Mouse (Mus musculus): ENCODE measurements around the gene Rcc2. TPM values are rescaled to one million over a fixed set of nuclear protein-coding genes. Genes with fewer than 3 reads are reported as not detected.

The Rcc2 gene
- polyA plus RNA-seq, 1 experiment from 2014 or later, result 74.5 TPM

- WGBS, result 24% methylated on average over 4 of the region's 4 CpGs
- no peak overlapping the region for H3K9ac ChIP-seq (ENCODE audit: low read depth, low read length)
- H3K4me3 ChIP-seq (ENCODE audit: low read depth, low read length), result no peak overlapping the region
- H3K27me3 ChIP-seq (replicated peaks; ENCODE audit: control insufficient read depth, insufficient read depth, low read length), result peaks cover 10% of the 10 kb centered on the region; the same call in 1 of the 2 replicates
- no peaks in the 10 kb centered on the region for H3K4me1 ChIP-seq (replicated peaks; ENCODE audit: control insufficient read depth, insufficient read depth, low read length)
- H3K4me2 ChIP-seq, result no peak overlapping the region
- H3K9me3 ChIP-seq (ENCODE audit: control insufficient read depth, low read length), result no peaks in the 10 kb centered on the region
- DNase-seq (ENCODE audit: low spot score) (no peak), ATAC-seq (replicated peaks; ENCODE audit: low FRiP score) (no peak)
- no peak overlapping the region for H3K27ac ChIP-seq (ENCODE audit: low read depth, low read length)
- H3K36me3 ChIP-seq (ENCODE audit: control insufficient read depth, insufficient read depth, low read length), result no peaks in the 10 kb centered on the region
These were observed 42.7 kb downstream of the Rcc2 start for GRCm38 (mm10) chr4:140743086-140743485.

- H3K9ac ChIP-seq (ENCODE audit: low read depth, low read length), result no peak overlapping the region
- no peak overlapping the region for H3K27ac ChIP-seq (ENCODE audit: low read depth, low read length)
- no peaks in the 10 kb centered on the region for H3K4me1 ChIP-seq (replicated peaks; ENCODE audit: control insufficient read depth, insufficient read depth, low read length)
- WGBS, result 14% methylated on average over 3 of the region's 3 CpGs
- H3K36me3 ChIP-seq (ENCODE audit: control insufficient read depth, insufficient read depth, low read length), result no peaks in the 10 kb centered on the region
- H3K4me2 ChIP-seq, result no peak overlapping the region
- H3K9me3 ChIP-seq (ENCODE audit: control insufficient read depth, low read length), result no peaks in the 10 kb centered on the region
- no peak for DNase-seq (ENCODE audit: low spot score)
- H3K27me3 ChIP-seq (replicated peaks; ENCODE audit: control insufficient read depth, insufficient read depth, low read length), result peaks cover 11% of the 10 kb centered on the region; the same call in 1 of the 2 replicates
- H3K4me3 ChIP-seq (ENCODE audit: low read depth, low read length), result no peak overlapping the region
- peak; percentile 54; the same call in 1 of the 2 replicates for ATAC-seq (replicated peaks; ENCODE audit: low FRiP score)
These were observed 44.3 kb downstream of the Rcc2 start for GRCm38 (mm10) chr4:140744654-140745053.

GRCm38 (mm10) chr4:140747978-140748377 lies 47.6 kb downstream of the Rcc2 start:
- H3K27me3 ChIP-seq (replicated peaks; ENCODE audit: control insufficient read depth, insufficient read depth, low read length), result peaks cover 11% of the 10 kb centered on the region; the same call in 1 of the 2 replicates
- H3K9me3 ChIP-seq (ENCODE audit: control insufficient read depth, low read length), result no peaks in the 10 kb centered on the region
- H3K27ac ChIP-seq (ENCODE audit: low read depth, low read length), result no peak overlapping the region
- H3K9ac ChIP-seq (ENCODE audit: low read depth, low read length), result no peak overlapping the region
- no peak overlapping the region for H3K4me3 ChIP-seq (ENCODE audit: low read depth, low read length)
- no peaks in the 10 kb centered on the region for H3K36me3 ChIP-seq (ENCODE audit: control insufficient read depth, insufficient read depth, low read length)
- no peaks in the 10 kb centered on the region for H3K4me1 ChIP-seq (replicated peaks; ENCODE audit: control insufficient read depth, insufficient read depth, low read length)
- no peak overlapping the region for H3K4me2 ChIP-seq
- WGBS, result 21% methylated on average over 12 of the region's 12 CpGs
- ATAC-seq (replicated peaks; ENCODE audit: low FRiP score) (no peak), DNase-seq (ENCODE audit: low spot score) (no peak)

GRCm38 (mm10) chr4:140750328-140750727 lies 50.0 kb downstream of the Rcc2 start:
- H3K9ac ChIP-seq (ENCODE audit: low read depth, low read length), result no peak overlapping the region
- H3K27me3 ChIP-seq (replicated peaks; ENCODE audit: control insufficient read depth, insufficient read depth, low read length), result peaks cover 11% of the 10 kb centered on the region; the same call in 1 of the 2 replicates
- ATAC-seq (replicated peaks; ENCODE audit: low FRiP score) (no peak; the same call in 1 of the 2 replicates), DNase-seq (ENCODE audit: low spot score) (peak; percentile 44)
- H3K4me1 ChIP-seq (replicated peaks; ENCODE audit: control insufficient read depth, insufficient read depth, low read length), result no peaks in the 10 kb centered on the region
- no peaks in the 10 kb centered on the region for H3K9me3 ChIP-seq (ENCODE audit: control insufficient read depth, low read length)
- no peak overlapping the region for H3K27ac ChIP-seq (ENCODE audit: low read depth, low read length)
- no peak overlapping the region; the same call in 1 of the 2 replicates for H3K4me3 ChIP-seq (ENCODE audit: low read depth, low read length)
- no peaks in the 10 kb centered on the region for H3K36me3 ChIP-seq (ENCODE audit: control insufficient read depth, insufficient read depth, low read length)
- WGBS, result 10% methylated on average over 19 of the region's 19 CpGs
- H3K4me2 ChIP-seq, result peak overlapping the region; percentile 56

- 57% methylated on average over 7 of the region's 7 CpGs for whole genome bisulfite sequencing
- Histone ChIP-seq H3K4me1 (replicated peaks; ENCODE audit: control insufficient read depth, insufficient read depth, low read length) (no peaks in the 10 kb centered on the region; the same call in 1 of the 2 replicates), H3K4me3 (ENCODE audit: low read depth, low read length) (no peak overlapping the region), H3K36me3 (ENCODE audit: control insufficient read depth, insufficient read depth, low read length) (no peaks in the 10 kb centered on the region), H3K4me2 (no peak overlapping the region), H3K27ac (ENCODE audit: low read depth, low read length) (no peak overlapping the region), H3K9me3 (ENCODE audit: control insufficient read depth, low read length) (no peaks in the 10 kb centered on the region), H3K9ac (ENCODE audit: low read depth, low read length) (no peak overlapping the region), H3K27me3 (replicated peaks; ENCODE audit: control insufficient read depth, insufficient read depth, low read length) (no peaks in the 10 kb centered on the region)
- DNase-seq (ENCODE audit: low spot score) (no peak), ATAC-seq (replicated peaks; ENCODE audit: low FRiP score) (no peak)
These were observed 53.0 kb downstream of the Rcc2 start for GRCm38 (mm10) chr4:140753366-140753765.

- Histone ChIP-seq H3K36me3 (ENCODE audit: control insufficient read depth, insufficient read depth, low read length) (no peaks in the 10 kb centered on the region), H3K27me3 (replicated peaks; ENCODE audit: control insufficient read depth, insufficient read depth, low read length) (no peaks in the 10 kb centered on the region), H3K9me3 (ENCODE audit: control insufficient read depth, low read length) (no peaks in the 10 kb centered on the region), H3K9ac (ENCODE audit: low read depth, low read length) (no peak overlapping the region), H3K27ac (ENCODE audit: low read depth, low read length) (no peak overlapping the region), H3K4me3 (ENCODE audit: low read depth, low read length) (no peak overlapping the region), H3K4me2 (no peak overlapping the region), H3K4me1 (replicated peaks; ENCODE audit: control insufficient read depth, insufficient read depth, low read length) (no peaks in the 10 kb centered on the region; the same call in 1 of the 2 replicates)
- WGBS, result 71% methylated on average over 3 of the region's 3 CpGs
- no peak for DNase-seq (ENCODE audit: low spot score)
- ATAC-seq (replicated peaks; ENCODE audit: low FRiP score), result no peak
These were observed 55.5 kb downstream of the Rcc2 start for GRCm38 (mm10) chr4:140755811-140756210.

- H3K4me3 ChIP-seq (ENCODE audit: low read depth, low read length), result no peak overlapping the region
- no peaks in the 10 kb centered on the region for H3K9me3 ChIP-seq (ENCODE audit: control insufficient read depth, low read length)
- ATAC-seq (replicated peaks; ENCODE audit: low FRiP score) (no peak), DNase-seq (ENCODE audit: low spot score) (no peak)
- no peak overlapping the region for H3K27ac ChIP-seq (ENCODE audit: low read depth, low read length)
- no peak overlapping the region for H3K9ac ChIP-seq (ENCODE audit: low read depth, low read length)
- no peaks in the 10 kb centered on the region for H3K27me3 ChIP-seq (replicated peaks; ENCODE audit: control insufficient read depth, insufficient read depth, low read length)
- WGBS, result 82% methylated on average over 7 of the region's 7 CpGs
- H3K4me1 ChIP-seq (replicated peaks; ENCODE audit: control insufficient read depth, insufficient read depth, low read length), result no peaks in the 10 kb centered on the region; the same call in 1 of the 2 replicates
- H3K36me3 ChIP-seq (ENCODE audit: control insufficient read depth, insufficient read depth, low read length), result no peaks in the 10 kb centered on the region
- H3K4me2 ChIP-seq, result no peak overlapping the region
These were observed 61.3 kb downstream of the Rcc2 start for GRCm38 (mm10) chr4:140761601-140762000.

GRCm38 (mm10) chr4:140763158-140763557 lies 62.8 kb downstream of the Rcc2 start:
- Histone ChIP-seq H3K4me2 (no peak overlapping the region), H3K4me3 (ENCODE audit: low read depth, low read length) (no peak overlapping the region), H3K27ac (ENCODE audit: low read depth, low read length) (no peak overlapping the region), H3K9ac (ENCODE audit: low read depth, low read length) (no peak overlapping the region), H3K27me3 (replicated peaks; ENCODE audit: control insufficient read depth, insufficient read depth, low read length) (no peaks in the 10 kb centered on the region), H3K4me1 (replicated peaks; ENCODE audit: control insufficient read depth, insufficient read depth, low read length) (no peaks in the 10 kb centered on the region; the same call in 1 of the 2 replicates), H3K9me3 (ENCODE audit: control insufficient read depth, low read length) (no peaks in the 10 kb centered on the region), H3K36me3 (ENCODE audit: control insufficient read depth, insufficient read depth, low read length) (no peaks in the 10 kb centered on the region)
- no peak; the same call in 1 of the 2 replicates for ATAC-seq (replicated peaks; ENCODE audit: low FRiP score)
- WGBS, result 12% methylated on average over 9 of the region's 9 CpGs
- DNase-seq (ENCODE audit: low spot score), result peak; percentile 67

GRCm38 (mm10) chr4:140765936-140766335 lies 65.6 kb downstream of the Rcc2 start:
- no peaks in the 10 kb centered on the region for H3K36me3 ChIP-seq (ENCODE audit: control insufficient read depth, insufficient read depth, low read length)
- no peaks in the 10 kb centered on the region for H3K27me3 ChIP-seq (replicated peaks; ENCODE audit: control insufficient read depth, insufficient read depth, low read length)
- H3K4me2 ChIP-seq, result no peak overlapping the region
- no peak overlapping the region for H3K27ac ChIP-seq (ENCODE audit: low read depth, low read length)
- DNase-seq (ENCODE audit: low spot score) (no peak), ATAC-seq (replicated peaks; ENCODE audit: low FRiP score) (no peak)
- peaks cover 6% of the 10 kb centered on the region for H3K4me1 ChIP-seq (replicated peaks; ENCODE audit: control insufficient read depth, insufficient read depth, low read length)
- no peak overlapping the region for H3K4me3 ChIP-seq (ENCODE audit: low read depth, low read length)
- no peak overlapping the region for H3K9ac ChIP-seq (ENCODE audit: low read depth, low read length)
- 46% methylated on average over 3 of the region's 3 CpGs for WGBS
- H3K9me3 ChIP-seq (ENCODE audit: control insufficient read depth, low read length), result no peaks in the 10 kb centered on the region
